ENCODE assay signal across 10 mouse cellular contexts in the genomic region with DNA sequence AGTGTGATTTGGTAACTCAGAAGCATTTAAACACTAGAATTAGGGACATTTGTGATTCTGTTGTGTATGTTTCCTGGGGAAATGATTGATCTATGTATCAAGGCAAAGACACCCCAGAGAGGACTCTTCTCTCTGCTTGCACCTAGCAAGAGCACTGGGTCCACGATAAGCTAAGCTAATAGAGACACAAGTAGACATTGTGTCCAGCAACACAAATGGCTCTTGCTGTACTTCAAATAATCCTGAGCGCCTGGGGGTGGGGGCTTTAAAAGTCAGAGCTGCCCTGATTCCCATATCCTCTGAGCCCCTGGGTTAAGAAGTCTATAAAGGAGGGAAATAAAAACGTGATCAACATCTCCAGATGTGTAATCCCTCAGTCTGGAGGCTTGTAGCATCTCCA. TPM values are rescaled to one million over a fixed set of nuclear protein-coding genes. Genes with fewer than 3 reads are reported as not detected.
DNase-seq lines count a peak whose midpoint lies in the region; ATAC-seq lines count a peak whose summit lies in the region.
"Had no signal": no experiment of that assay in that cellular context is flagged by ENCODE, and none has a peak within 500 bp of the region (broad histone marks: within the 10 kb centered on the region; RNA-seq: fewer than 3 reads in every experiment).

No protein-coding gene starts in this region.

- no peaks in the 10 kb centered on the region for H3K27me3 ChIP-seq in kidney, embryonic 16.5 days (ENCODE audit: insufficient read depth, low read length)
- H3K27me3 ChIP-seq in forebrain, embryonic 14.5 days (replicated peaks; ENCODE audit: control insufficient read depth, insufficient read depth, low read length) = no peaks in the 10 kb centered on the region
- H3K27me3 ChIP-seq in limb, embryonic 10.5 days (ENCODE audit: low read depth, poor library complexity, severe bottlenecking) = peaks cover 26% of the 10 kb centered on the region; the same call in 1 of the 2 replicates
- no peaks in the 10 kb centered on the region for H3K27me3 ChIP-seq in stomach, embryonic 15.5 days (replicated peaks)
- H3K27me3 ChIP-seq in liver, embryonic 11.5 days (replicated peaks; ENCODE audit: control insufficient read depth, insufficient read depth, low read length) = peaks cover 48% of the 10 kb centered on the region

- peaks cover 3% of the 10 kb centered on the region; the same call in 1 of the 2 replicates for H3K36me3 ChIP-seq in kidney, embryonic 16.5 days (ENCODE audit: insufficient read depth, low read length)
- H3K36me3 ChIP-seq in forebrain, embryonic 14.5 days (ENCODE audit: control insufficient read depth, insufficient read depth, low read length) = peaks cover 35% of the 10 kb centered on the region
- H3K36me3 ChIP-seq in limb, embryonic 10.5 days = peaks cover 52% of the 10 kb centered on the region
- H3K36me3 ChIP-seq in stomach, embryonic 15.5 days = 0 out of 2 replicates have a peak, but pooled peaks cover 4% of the 10 kb centered on the region
- H3K36me3 ChIP-seq in liver, embryonic 11.5 days (ENCODE audit: control insufficient read depth, insufficient read depth, low read length) = no peaks in the 10 kb centered on the region

- H3K4me1 ChIP-seq in kidney, embryonic 16.5 days (ENCODE audit: insufficient read depth, low read length) = peaks cover 44% of the 10 kb centered on the region
- H3K4me1 ChIP-seq in forebrain, embryonic 14.5 days (ENCODE audit: control insufficient read depth, insufficient read depth, low read length) = peaks cover 27% of the 10 kb centered on the region
- peaks cover 59% of the 10 kb centered on the region for H3K4me1 ChIP-seq in limb, embryonic 10.5 days
- 0 out of 2 replicates have a peak, but pooled peaks cover 14% of the 10 kb centered on the region for H3K4me1 ChIP-seq in stomach, embryonic 15.5 days
- H3K4me1 ChIP-seq in liver, embryonic 11.5 days (replicated peaks; ENCODE audit: control insufficient read depth, insufficient read depth, low read length) = no peaks in the 10 kb centered on the region; the same call in 1 of the 2 replicates

- WGBS in kidney, embryonic 16.5 days = 23% methylated on average over 3 of the region's 3 CpGs
- WGBS in forebrain, embryonic 14.5 days = 20% methylated on average over 3 of the region's 3 CpGs
- 33% methylated on average over 3 of the region's 3 CpGs for WGBS in limb, embryonic 10.5 days
- 33% methylated on average over 3 of the region's 3 CpGs for WGBS in stomach, embryonic 15.5 days
- 60% methylated on average over 3 of the region's 3 CpGs for WGBS in liver, embryonic 11.5 days

- peak overlapping the region; percentile 83 for H3K4me3 ChIP-seq in kidney, embryonic 16.5 days (ENCODE audit: low read length)
- peak overlapping the region; percentile 70 for H3K4me3 ChIP-seq in forebrain, embryonic 14.5 days (ENCODE audit: low read depth, low read length)
- H3K4me3 ChIP-seq in limb, embryonic 10.5 days = peak overlapping the region; percentile 77; the same call in 1 of the 2 replicates
- peak overlapping the region; percentile 26 for H3K4me3 ChIP-seq in stomach, embryonic 15.5 days (replicated peaks)
- no peak overlapping the region for H3K4me3 ChIP-seq in liver, embryonic 11.5 days (ENCODE audit: low read depth, low read length)

- peak overlapping the region; percentile 78 for H3K4me2 ChIP-seq in kidney, embryonic 16.5 days (replicated peaks; ENCODE audit: low read depth, low read length)
- peak overlapping the region; percentile 84 for H3K4me2 ChIP-seq in forebrain, embryonic 14.5 days (ENCODE audit: low read length)
- H3K4me2 ChIP-seq in stomach, embryonic 15.5 days = peak overlapping the region; percentile 71
- no peak overlapping the region; the same call in 1 of the 2 replicates for H3K4me2 ChIP-seq in liver, embryonic 11.5 days

- no peaks in the 10 kb centered on the region for H3K9me3 ChIP-seq in kidney, embryonic 16.5 days (ENCODE audit: low read length)
- no peaks in the 10 kb centered on the region for H3K9me3 ChIP-seq in forebrain, embryonic 14.5 days (replicated peaks; ENCODE audit: control insufficient read depth, low read length)
- no peaks in the 10 kb centered on the region for H3K9me3 ChIP-seq in limb, embryonic 10.5 days (replicated peaks)
- no peaks in the 10 kb centered on the region for H3K9me3 ChIP-seq in stomach, embryonic 15.5 days
- no peaks in the 10 kb centered on the region for H3K9me3 ChIP-seq in liver, embryonic 11.5 days (ENCODE audit: control insufficient read depth, low read length)

- DNase-seq in kidney, postnatal 25 days = no peak
- DNase-seq in forebrain, embryonic 14.5 days (ENCODE audit: low spot score) = no peak
- no peak for DNase-seq in limb, embryonic 10.5 days (ENCODE audit: low spot score)
- no peak for DNase-seq in layer of hippocampus, postnatal 10 days (ENCODE audit: low spot score in 2 of 2)
- DNase-seq in liver, embryonic 11.5 days (ENCODE audit: low spot score) = no peak
- DNase-seq: cerebellum, adult 18-20 months; lung, postnatal 36 days; thymus, adult 18-20 months had no signal

- H3K9ac ChIP-seq in kidney, embryonic 16.5 days (replicated peaks; ENCODE audit: low read length) = peak overlapping the region; percentile 97
- peak overlapping the region; percentile 99 for H3K9ac ChIP-seq in forebrain, embryonic 14.5 days (ENCODE audit: low read length)
- H3K9ac ChIP-seq in stomach, embryonic 15.5 days = no peak overlapping the region
- no peak overlapping the region for H3K9ac ChIP-seq in liver, embryonic 11.5 days (ENCODE audit: low read depth, low read length)

- H3K27ac ChIP-seq in kidney, embryonic 16.5 days (ENCODE audit: low read length) = peak overlapping the region; percentile 54
- H3K27ac ChIP-seq in forebrain, embryonic 14.5 days (ENCODE audit: low read depth, low read length) = peak overlapping the region; percentile 99
- no peak overlapping the region for H3K27ac ChIP-seq in limb, embryonic 10.5 days
- peak overlapping the region; percentile 48 for H3K27ac ChIP-seq in stomach, embryonic 15.5 days
- H3K27ac ChIP-seq in liver, embryonic 11.5 days (ENCODE audit: low read depth, low read length) = no peak overlapping the region

- ATAC-seq in kidney, embryonic 16.5 days (ENCODE audit: low FRiP score, low TSS enrichment) = no peak
- no peak for ATAC-seq in forebrain, embryonic 14.5 days
- ATAC-seq in stomach, embryonic 15.5 days (ENCODE audit: insufficient read depth, low FRiP score, low read depth) = no peak
- no peak for ATAC-seq in liver, embryonic 11.5 days (replicated peaks; ENCODE audit: low FRiP score)

RNA-seq across cellular contexts. Expression of a gene that starts 6.6 kb away (rescaled TPM):
- 72.6 and 90.3 TPM in 2 replicates for polyA plus RNA-seq in kidney, embryonic 16.5 days (2015; fragmentation: Nextera tagmentation; extraction: Ambion mirVana)
- 99.1 and 114 TPM in 2 replicates for polyA plus RNA-seq in forebrain, embryonic 14.5 days (2014; fragmentation: Nextera tagmentation; extraction: Ambion mirVana)
- polyA plus RNA-seq in limb, embryonic 10.5 days (2016; fragmentation: Nextera tagmentation; extraction: Ambion mirVana) = 63.2 and 65.7 TPM in 2 replicates
- 53.0 and 57.8 TPM in 2 replicates for polyA plus RNA-seq in stomach, embryonic 15.5 days (2015; fragmentation: Nextera tagmentation; extraction: Ambion mirVana)
- total RNA-seq in layer of hippocampus, postnatal 10 days (2021) = 10 to 100 TPM; 49.6 to 50.6 TPM
- polyA plus RNA-seq in liver, embryonic 11.5 days (2014; fragmentation: Nextera tagmentation; extraction: Ambion mirVana) = 18.0 and 20.0 TPM in 2 replicates

Comparison
In these comparisons a context has a peak if more than half of its experiments do, and no peak if none do; other contexts are left out.
1. H3K27ac ChIP-seq: peak in kidney, embryonic 16.5 days (single experiment), forebrain, embryonic 14.5 days (single experiment) and stomach, embryonic 15.5 days (single experiment); none in limb, embryonic 10.5 days (single experiment) and liver, embryonic 11.5 days (single experiment).
2. H3K9ac ChIP-seq: peak in kidney, embryonic 16.5 days (single experiment) and forebrain, embryonic 14.5 days (single experiment); none in stomach, embryonic 15.5 days (single experiment) and liver, embryonic 11.5 days (single experiment).